Mouse (Mus musculus): Measurements from ENCODE around the gene Olfr190. TPM values are rescaled to one million over a fixed set of nuclear protein-coding genes. Genes with fewer than 3 reads are reported as not detected.
"Not testable (repeated sequence)": the region's sequence is repeated elsewhere in the genome, so short reads cannot be mapped to it uniquely, and the experiment has no call there.

Gene Olfr190
- polyA plus RNA-seq (2012; rRNA removed) = not detected in 2 replicates

- Histone ChIP-seq H3K4me1 (ENCODE audit: control insufficient read depth, insufficient read depth, insufficient read length) (no peaks in the 10 kb centered on the region), H3K36me3 (ENCODE audit: control insufficient read depth, insufficient read depth, low read length) (no peaks in the 10 kb centered on the region), H3K27ac (ENCODE audit: insufficient read depth, low read length) (no peak within 1 kb of the TSS), H3K4me3 (ENCODE audit: extremely low read depth, insufficient read depth, insufficient read length) (no peak within 1 kb of the TSS), H3K27me3 (ENCODE audit: control insufficient read depth, insufficient read depth, low read length) (no peaks in the 10 kb centered on the region)
- 83% methylated on average over 5 of the region's 5 CpGs for WGBS
- no peak for DNase-seq (ENCODE audit: low read depth in 1 of 2, low spot score in 2 of 2)
- TF ChIP-seq CTCF (IDR thresholded peaks at IDR 0.05; ENCODE audit: extremely low read depth, insufficient read depth, insufficient read length, insufficient replicate concordance) = no peak
Observed at GRCm38 (mm10) chr16:59077905-59078304, at the start of gene Olfr190. Olfr190 (minus strand) TSS chr16:59078005.

GRCm38 (mm10) chr16:59120969-59121368 is 43.2 kb upstream of the Olfr190 start, which contains the start of gene Olfr194:
Olfr194 (minus strand) TSS chr16:59121069.
- no peaks in the 10 kb centered on the region for H3K27me3 ChIP-seq (ENCODE audit: control insufficient read depth, insufficient read depth, low read length)
- DNase-seq (ENCODE audit: low read depth in 1 of 2, low spot score in 2 of 2) = no peak
- no peak for TF ChIP-seq POLR2A (IDR thresholded peaks at IDR 0.05; ENCODE audit: low read depth, low read length)
- TF ChIP-seq CTCF (IDR thresholded peaks at IDR 0.05; ENCODE audit: extremely low read depth, insufficient read depth, insufficient read length, insufficient replicate concordance) = no peak
- no peaks in the 10 kb centered on the region for H3K36me3 ChIP-seq (ENCODE audit: control insufficient read depth, insufficient read depth, low read length)
- H3K4me3 ChIP-seq (ENCODE audit: extremely low read depth, insufficient read depth, insufficient read length) = no peak within 1 kb of the TSS
- no peaks in the 10 kb centered on the region for H3K4me1 ChIP-seq (ENCODE audit: control insufficient read depth, insufficient read depth, insufficient read length)
- H3K27ac ChIP-seq (ENCODE audit: insufficient read depth, low read length) = no peak within 1 kb of the TSS

- Histone ChIP-seq H3K36me3 (ENCODE audit: control insufficient read depth, insufficient read depth, low read length) (no peaks in the 10 kb centered on the region), H3K27ac (ENCODE audit: insufficient read depth, low read length) (no peak within 1 kb of the TSS), H3K4me3 (ENCODE audit: extremely low read depth, insufficient read depth, insufficient read length) (no peak within 1 kb of the TSS), H3K4me1 (ENCODE audit: control insufficient read depth, insufficient read depth, insufficient read length) (no peaks in the 10 kb centered on the region), H3K27me3 (ENCODE audit: control insufficient read depth, insufficient read depth, low read length) (no peaks in the 10 kb centered on the region)
- whole genome bisulfite sequencing = 90% methylated on average over 1 of the region's 1 CpGs
- DNase-seq (ENCODE audit: low read depth in 1 of 2, low spot score in 2 of 2) = no peak
- TF ChIP-seq POLR2A (IDR thresholded peaks at IDR 0.05; ENCODE audit: low read depth, low read length) (no peak), CTCF (IDR thresholded peaks at IDR 0.05; ENCODE audit: extremely low read depth, insufficient read depth, insufficient read length, insufficient replicate concordance) (no peak)
Observed at GRCm38 (mm10) chr16:59111781-59112180, 34.0 kb upstream of the Olfr190 start, which contains the start of gene Olfr193. Olfr193 (minus strand) TSS chr16:59111881.

GRCm38 (mm10) chr16:59108522-59108921 is 30.7 kb upstream of the Olfr190 start:
- not testable (repeated sequence) for H3K4me3 ChIP-seq (ENCODE audit: extremely low read depth, insufficient read depth, insufficient read length); H3K4me1 ChIP-seq (ENCODE audit: control insufficient read depth, insufficient read depth, insufficient read length); H3K36me3 ChIP-seq (ENCODE audit: control insufficient read depth, insufficient read depth, low read length); DNase-seq (ENCODE audit: low read depth in 1 of 2, low spot score in 2 of 2); H3K27me3 ChIP-seq (ENCODE audit: control insufficient read depth, insufficient read depth, low read length); H3K27ac ChIP-seq (ENCODE audit: insufficient read depth, low read length)
- WGBS = 58% methylated on average over 5 of the region's 5 CpGs

- H3K36me3 ChIP-seq (ENCODE audit: control insufficient read depth, insufficient read depth, low read length) = no peaks in the 10 kb centered on the region
- WGBS = 76% methylated on average over 2 of the region's 2 CpGs
- DNase-seq (ENCODE audit: low read depth in 1 of 2, low spot score in 2 of 2) = no peak
- H3K27me3 ChIP-seq (ENCODE audit: control insufficient read depth, insufficient read depth, low read length) = no peaks in the 10 kb centered on the region
- TF ChIP-seq POLR2A (IDR thresholded peaks at IDR 0.05; ENCODE audit: low read depth, low read length) (no peak), CTCF (IDR thresholded peaks at IDR 0.05; ENCODE audit: extremely low read depth, insufficient read depth, insufficient read length, insufficient replicate concordance) (no peak)
- no peak overlapping the region for H3K4me3 ChIP-seq (ENCODE audit: extremely low read depth, insufficient read depth, insufficient read length)
- H3K27ac ChIP-seq (ENCODE audit: insufficient read depth, low read length) = no peak overlapping the region
- no peaks in the 10 kb centered on the region for H3K4me1 ChIP-seq (ENCODE audit: control insufficient read depth, insufficient read depth, insufficient read length)
Observed at GRCm38 (mm10) chr16:59105312-59105711, 27.5 kb upstream of the Olfr190 start.

- H3K27ac ChIP-seq (ENCODE audit: insufficient read depth, low read length) = not testable (repeated sequence)
- 43% methylated on average over 1 of the region's 1 CpGs for WGBS
Observed at GRCm38 (mm10) chr16:59089722-59090121, 11.9 kb upstream of the Olfr190 start, which contains the start of gene Olfr191. Olfr191 (minus strand) TSS chr16:59089822.

GRCm38 (mm10) chr16:59081113-59081512 is 3.3 kb upstream of the Olfr190 start:
- H3K4me3 ChIP-seq (ENCODE audit: extremely low read depth, insufficient read depth, insufficient read length); H3K4me1 ChIP-seq (ENCODE audit: control insufficient read depth, insufficient read depth, insufficient read length); H3K27ac ChIP-seq (ENCODE audit: insufficient read depth, low read length); H3K36me3 ChIP-seq (ENCODE audit: control insufficient read depth, insufficient read depth, low read length); DNase-seq (ENCODE audit: low read depth in 1 of 2, low spot score in 2 of 2); H3K27me3 ChIP-seq (ENCODE audit: control insufficient read depth, insufficient read depth, low read length): not testable (repeated sequence)
- WGBS = 84% methylated on average over 2 of the region's 2 CpGs

More at GRCm38 (mm10) chr16:59089722-59090121, 11.9 kb upstream of the Olfr190 start, which contains the start of gene Olfr191:
- not testable (repeated sequence) for H3K4me3 ChIP-seq (ENCODE audit: extremely low read depth, insufficient read depth, insufficient read length); H3K36me3 ChIP-seq (ENCODE audit: control insufficient read depth, insufficient read depth, low read length); H3K27me3 ChIP-seq (ENCODE audit: control insufficient read depth, insufficient read depth, low read length); DNase-seq (ENCODE audit: low read depth in 1 of 2, low spot score in 2 of 2); H3K4me1 ChIP-seq (ENCODE audit: control insufficient read depth, insufficient read depth, insufficient read length)

- Histone ChIP-seq H3K4me1 (ENCODE audit: control insufficient read depth, insufficient read depth, insufficient read length) (no peaks in the 10 kb centered on the region), H3K27me3 (ENCODE audit: control insufficient read depth, insufficient read depth, low read length) (no peaks in the 10 kb centered on the region), H3K27ac (ENCODE audit: insufficient read depth, low read length) (no peak overlapping the region), H3K36me3 (ENCODE audit: control insufficient read depth, insufficient read depth, low read length) (no peaks in the 10 kb centered on the region), H3K4me3 (ENCODE audit: extremely low read depth, insufficient read depth, insufficient read length) (no peak overlapping the region)
- WGBS = 88% methylated on average over 1 of the region's 1 CpGs
- no peak for DNase-seq (ENCODE audit: low read depth in 1 of 2, low spot score in 2 of 2)
- no peak for TF ChIP-seq CTCF (IDR thresholded peaks at IDR 0.05; ENCODE audit: extremely low read depth, insufficient read depth, insufficient read length, insufficient replicate concordance)
- TF ChIP-seq POLR2A (IDR thresholded peaks at IDR 0.05; ENCODE audit: low read depth, low read length) = no peak
Observed at GRCm38 (mm10) chr16:59073520-59073919, 4.3 kb downstream of the Olfr190 start.

Data from spleen, adult 2 months (tissue).